Mouse (Mus musculus) effector memory CD4-positive, alpha-beta T cell, adult 5 months (primary cell): Measurements from ENCODE around the gene Glcci1. TPM values are rescaled to one million over a fixed set of nuclear protein-coding genes. Genes with fewer than 3 reads are reported as not detected.

Experiments
- polyA plus RNA-seq: library from polyadenylated mRNA; unstranded; fragments of 100-300 nt; shearing (Covaris generic); gene quantifications from one replicate; pipeline ENCODE4 v1.2.1, GENCODE M21; 2017

Gene Glcci1
- polyA plus RNA-seq, result 8.8 TPM

DNA sequence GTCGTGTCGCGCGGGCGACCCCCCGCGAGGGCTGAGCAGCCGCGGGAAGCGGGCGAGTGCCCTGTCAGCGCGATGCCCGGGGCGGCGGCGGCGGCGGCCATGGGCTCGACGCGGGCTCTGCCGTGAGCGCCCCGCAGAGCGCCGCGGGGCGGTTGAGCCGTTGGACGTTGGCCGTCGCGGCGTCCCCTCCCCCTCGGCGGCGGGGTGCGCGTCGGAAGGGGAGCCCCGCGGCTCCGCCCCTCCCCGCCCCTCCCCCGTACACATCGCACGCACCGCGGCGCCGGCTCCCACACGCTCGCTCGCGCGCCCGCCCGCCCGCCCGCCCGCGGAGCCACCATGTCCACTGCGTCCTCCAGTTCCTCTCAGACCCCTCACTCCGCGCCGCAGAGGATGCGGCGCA lies at the start of gene Glcci1:
Gene Glcci1 (plus strand): TSS at position 50 of the 400 bp plus-strand sequence.

